Mouse (Mus musculus) spleen, postnatal 36 days (tissue): ENCODE data around the gene Nek2.
A peak's percentile ranks its signal among the peaks of the same experiment; 100 is the strongest.

Experiments
- DNase-seq, 2 experiments: peaks; one replicate each; pipeline ENCODE4 v3.0.0; 2022; ENCODE audit warnings: low spot score in 2 of 2, mixed read lengths in 1 of 2

The Nek2 gene

DNA sequence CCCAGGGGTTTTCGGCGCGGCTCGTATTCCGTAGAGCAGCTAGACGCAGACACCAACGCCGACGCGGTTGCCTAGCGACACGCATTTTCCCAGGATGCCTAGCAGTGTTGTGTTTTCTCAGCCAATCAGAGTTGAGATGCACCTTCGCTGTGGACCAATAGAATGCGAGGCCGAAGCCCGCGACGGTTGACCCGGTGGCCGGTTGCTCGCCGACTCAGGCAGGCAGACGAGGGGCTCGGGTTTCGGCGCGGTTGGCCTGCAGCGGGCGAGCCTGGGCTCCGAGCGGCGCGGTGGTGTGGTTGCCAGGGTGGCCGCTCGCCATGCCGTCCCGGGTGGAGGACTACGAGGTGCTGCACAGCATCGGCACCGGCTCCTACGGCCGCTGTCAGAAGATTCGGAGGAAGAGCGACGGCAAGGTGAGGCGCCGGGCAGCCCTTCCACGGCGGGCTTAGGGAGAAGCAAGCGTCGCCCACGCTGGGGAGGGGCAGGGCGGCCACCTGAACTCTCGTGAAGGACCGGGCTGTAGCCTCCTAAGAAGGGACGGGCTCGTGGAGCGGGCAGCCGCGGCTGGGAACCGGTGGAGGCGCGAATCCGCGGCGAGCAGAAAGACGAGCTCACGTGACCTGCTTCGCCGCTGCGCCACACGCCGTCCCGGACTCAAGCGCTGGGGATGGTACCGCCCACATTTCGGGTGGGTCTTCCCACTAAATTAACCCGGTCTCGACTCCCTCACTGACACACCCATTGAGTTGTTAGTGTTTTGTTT, at the start of gene Nek2:
Nek2 (plus strand) TSS at position 119 of the 766 bp plus-strand sequence.
- DNase-seq, result peak; percentile 92 to 95

GRCm38 (mm10) chr1:191774106-191774505, 47.1 kb upstream of the Nek2 start:
- DNase-seq, result no peak

GRCm38 (mm10) chr1:191775116-191775515, 46.1 kb upstream of the Nek2 start:
- no peak for DNase-seq

DNA sequence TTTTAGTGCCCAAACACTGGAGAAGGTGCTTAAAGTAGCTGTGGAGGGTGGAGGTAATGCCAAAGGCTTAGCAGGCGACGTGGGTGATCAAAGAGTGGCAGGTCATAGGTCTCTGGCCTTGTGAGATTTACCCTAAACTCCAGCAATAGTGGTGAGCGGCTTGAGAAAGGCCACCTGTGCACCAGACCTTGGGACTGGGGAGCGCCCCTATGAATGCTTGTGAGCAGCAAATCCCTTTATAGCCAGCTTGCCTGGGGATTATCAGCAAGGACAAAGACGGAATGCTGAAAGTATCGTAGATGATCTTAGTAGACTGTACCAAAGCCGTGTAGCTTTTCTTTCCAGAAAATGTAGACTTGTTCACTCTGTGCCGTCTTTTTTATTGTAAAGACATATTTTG, 43.7 kb upstream of the Nek2 start:
- DNase-seq, result no peak

DNA sequence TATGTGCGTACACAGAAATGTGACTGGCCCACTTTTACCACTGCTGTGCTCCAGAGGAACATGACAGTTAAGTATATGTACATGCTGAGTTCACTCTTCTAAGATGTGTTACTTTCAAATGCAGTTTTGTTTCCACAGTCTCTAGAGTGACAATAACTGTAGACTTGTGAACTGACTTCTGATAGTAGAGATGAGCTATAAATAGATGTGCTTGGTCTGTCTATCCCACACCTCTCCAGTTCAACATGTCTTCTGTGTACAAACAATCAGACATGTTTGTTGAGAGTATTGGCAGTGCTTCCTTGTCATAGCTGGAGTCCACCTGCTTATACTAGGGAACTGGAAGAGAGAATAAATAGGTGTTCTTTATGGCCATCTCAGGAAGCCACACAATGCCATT, 40.8 kb upstream of the Nek2 start:
- DNase-seq, result no peak

- no peak for DNase-seq
These were observed 36.1 kb upstream of the Nek2 start for GRCm38 (mm10) chr1:191785108-191785507.

GRCm38 (mm10) chr1:191786255-191786654, 35.0 kb upstream of the Nek2 start:
- no peak for DNase-seq

GRCm38 (mm10) chr1:191787379-191787778, 33.9 kb upstream of the Nek2 start:
- DNase-seq, result no peak

DNA sequence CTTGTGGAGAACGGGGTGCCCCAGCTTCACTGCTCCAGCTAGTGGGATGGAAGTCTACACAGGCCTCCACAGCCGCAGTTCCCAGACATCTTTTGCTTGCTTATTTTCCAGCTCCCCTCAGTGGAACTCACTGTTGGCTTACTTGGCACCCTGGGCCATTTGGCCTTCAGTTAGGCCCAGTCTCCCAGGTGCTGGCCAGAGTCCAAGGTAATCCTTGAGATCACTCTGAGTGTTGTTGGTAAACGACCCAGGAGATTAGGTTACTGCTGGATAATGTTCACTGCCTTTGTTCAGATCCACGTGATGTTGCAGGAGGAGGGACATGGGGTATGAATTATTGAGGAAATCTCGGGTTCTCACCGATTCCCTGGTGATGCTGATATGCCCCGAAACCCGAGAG, 28.3 kb upstream of the Nek2 start:
- no peak for DNase-seq

DNA sequence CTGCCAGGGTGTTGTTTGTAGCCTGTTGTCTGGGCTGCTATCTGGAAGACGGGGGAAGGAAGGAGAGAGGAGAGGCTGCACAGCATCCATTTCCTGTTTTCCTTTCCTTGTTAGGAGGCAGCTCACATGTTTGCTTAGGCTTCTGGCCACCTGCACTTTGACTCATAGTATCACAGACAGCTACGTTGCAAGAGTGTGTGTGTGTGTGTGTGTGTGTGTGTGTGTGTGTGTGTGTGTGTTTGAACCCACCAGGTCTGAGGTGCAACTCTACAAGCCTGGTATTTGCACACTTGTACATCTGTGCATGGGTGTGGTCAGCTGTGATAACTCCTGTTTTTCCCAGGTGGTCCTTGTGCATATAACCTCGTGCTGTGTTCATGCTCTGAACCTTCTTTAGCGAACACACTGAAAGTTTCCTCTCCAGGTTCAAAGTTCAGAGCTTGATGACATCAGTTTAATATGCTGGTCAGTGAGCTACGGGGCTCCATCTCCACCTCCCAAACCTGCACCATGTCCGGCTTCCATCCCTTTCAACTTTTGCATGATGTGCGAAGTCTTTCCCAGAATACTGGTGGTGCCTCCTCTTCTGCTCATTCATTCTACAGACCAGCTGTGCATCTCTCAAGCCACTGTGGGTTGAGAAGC, 27.2 kb upstream of the Nek2 start:
- DNase-seq, result no peak

DNA sequence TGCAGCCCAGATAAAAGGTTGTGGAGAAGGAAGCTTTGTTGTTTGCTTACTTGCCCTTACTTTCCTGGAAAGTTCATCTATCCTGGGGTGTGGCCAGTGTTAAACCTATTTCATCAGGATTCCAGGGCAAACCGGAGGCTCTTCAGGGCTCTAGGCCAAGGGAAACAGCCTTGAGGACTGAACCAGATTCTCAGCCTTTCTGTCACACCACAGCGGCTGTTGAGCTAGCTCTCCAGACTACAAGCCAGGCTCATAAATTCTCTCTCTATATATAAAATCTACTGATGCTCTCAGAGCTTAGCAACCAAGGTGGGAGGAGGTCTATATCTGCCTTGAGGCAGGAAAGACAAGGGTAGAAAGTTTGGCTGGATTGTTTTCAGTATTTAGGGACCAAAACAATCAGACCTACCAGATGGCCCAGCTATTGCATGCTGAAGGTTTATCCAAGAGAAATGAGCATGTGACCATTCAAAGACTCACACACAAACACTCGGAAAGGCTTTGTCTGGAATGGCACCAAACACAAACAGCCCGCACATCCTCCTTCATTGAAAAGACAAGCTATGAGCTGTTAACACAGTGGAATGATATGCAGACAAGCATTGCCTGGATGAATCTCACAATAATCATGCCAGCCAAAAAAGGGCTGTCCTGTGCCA, 24.9 kb upstream of the Nek2 start:
- no peak for DNase-seq

- DNase-seq, result no peak
These were observed 19.0 kb upstream of the Nek2 start for GRCm38 (mm10) chr1:191802093-191802819.

GRCm38 (mm10) chr1:191802820-191803655, 18.2 kb upstream of the Nek2 start:
- DNase-seq, result no peak

DNA sequence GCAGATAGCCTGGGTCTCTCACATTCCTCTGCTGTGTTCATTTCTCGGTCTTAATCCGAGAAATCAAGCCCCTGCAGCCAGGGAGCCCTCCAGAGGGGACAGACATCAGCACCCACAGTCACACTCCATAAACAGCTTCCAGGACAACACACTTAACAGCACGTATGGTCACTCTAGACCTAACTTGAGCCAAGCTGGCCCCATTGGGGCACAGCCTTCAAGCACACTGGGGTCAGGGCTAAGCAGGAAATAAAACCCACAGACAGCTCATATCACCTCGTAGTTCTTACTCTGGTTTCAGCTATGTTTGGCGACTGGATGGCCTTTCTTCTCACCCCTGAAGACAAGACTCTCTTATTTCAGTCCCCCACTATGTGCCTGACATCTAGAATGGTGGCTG, 16.5 kb upstream of the Nek2 start:
- DNase-seq, result no peak

- no peak for DNase-seq
These were observed 15.5 kb upstream of the Nek2 start for GRCm38 (mm10) chr1:191805788-191806187.

GRCm38 (mm10) chr1:191806740-191807139, 14.5 kb upstream of the Nek2 start:
- no peak for DNase-seq

GRCm38 (mm10) chr1:191807979-191808378, 13.3 kb upstream of the Nek2 start:
- peak in 1 of 2 experiments; percentile 20 for DNase-seq

DNA sequence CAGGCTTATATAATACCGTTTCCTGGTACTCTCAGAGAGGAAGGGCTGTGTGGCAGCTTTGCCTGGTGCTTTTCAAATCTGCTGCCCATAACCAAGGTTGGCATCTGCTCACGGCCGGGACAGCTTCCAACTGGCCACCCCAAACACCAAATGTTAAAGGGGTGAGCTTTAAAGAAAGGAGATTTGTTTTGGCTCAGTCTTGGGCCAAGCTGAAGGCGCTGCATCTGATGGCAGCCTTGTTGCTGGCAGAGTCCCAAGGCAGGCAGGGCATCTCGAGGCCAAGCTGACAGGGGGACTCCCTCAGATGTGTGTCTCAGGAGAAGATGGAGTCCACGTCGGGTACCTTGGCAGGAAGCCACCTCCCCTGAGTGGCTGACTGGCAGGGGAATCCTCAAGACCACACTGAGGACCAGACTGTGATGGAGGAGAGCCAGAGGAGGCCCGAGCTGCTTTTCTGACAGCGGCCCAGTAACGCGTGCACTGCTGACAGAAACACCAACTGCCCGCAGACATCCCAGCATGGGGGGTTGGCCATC, 12.5 kb upstream of the Nek2 start:
- no peak for DNase-seq

- no peak for DNase-seq
These were observed 9.5 kb upstream of the Nek2 start for GRCm38 (mm10) chr1:191811774-191812173.

DNA sequence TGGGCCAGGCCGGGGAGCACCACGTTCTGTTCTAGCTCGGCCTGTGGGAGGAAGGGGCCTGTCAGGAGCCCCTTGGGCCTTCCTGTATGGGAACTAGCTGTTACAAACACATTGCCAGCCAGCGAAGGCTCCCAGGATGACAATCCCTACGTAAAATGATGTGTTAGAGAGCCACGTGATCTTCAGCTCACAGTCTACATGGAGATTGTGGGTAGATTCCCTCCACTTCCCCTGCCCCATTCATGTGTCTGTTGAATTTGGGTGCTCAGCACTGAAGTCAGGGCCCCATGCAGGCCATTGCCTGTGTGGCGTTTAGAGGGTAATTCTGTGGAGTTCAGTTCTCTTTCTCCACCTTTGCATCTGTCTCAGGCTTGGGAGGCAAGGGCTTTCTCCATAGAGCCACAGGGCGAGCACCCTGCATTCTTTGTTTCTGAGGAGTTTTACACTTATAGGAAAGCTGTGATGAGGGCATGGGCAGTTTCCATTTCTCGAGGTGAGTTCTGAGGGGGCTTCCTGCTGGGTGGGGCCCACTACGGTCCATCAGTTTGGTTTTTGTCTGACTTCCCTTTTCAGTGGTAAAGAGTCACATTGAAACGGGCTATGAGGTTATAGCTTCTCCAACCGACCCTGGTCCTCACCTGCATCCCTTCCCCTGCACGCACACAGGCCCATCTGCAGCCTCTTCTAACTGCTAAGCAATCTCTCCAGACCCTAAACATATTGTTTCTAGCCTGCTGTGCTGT, 8.1 kb upstream of the Nek2 start:
- peak; percentile 85 to 87 for DNase-seq
